Mouse (Mus musculus) limb, embryonic 10.5 days (tissue): ENCODE measurements around the gene Ccdc163. TPM values are rescaled to one million over a fixed set of nuclear protein-coding genes. Genes with fewer than 3 reads are reported as not detected.
"Not testable (repeated sequence)": the region's sequence is repeated elsewhere in the genome, so short reads cannot be mapped to it uniquely, and the experiment has no call there.

Experiments used
- DNase-seq: peaks from one replicate; pipeline ENCODE4 v3.0.0-alpha.2; 2017; ENCODE audit warnings: low spot score
- H3K27ac ChIP-seq: fragments of 300-500 bp; sonication (generic); 2 replicates; pipeline ENCODE4 v1.5.1; 2016; ENCODE audit warnings: mild to moderate bottlenecking
- H3K27me3 ChIP-seq: fragments of 300-500 bp; sonication (generic); 2 replicates; pipeline ENCODE4 v1.6.1; 2016; ENCODE audit warnings: low read depth, mild to moderate bottlenecking; ENCODE audit not compliant: poor library complexity, severe bottlenecking
- H3K36me3 ChIP-seq: fragments of 300-500 bp; sonication (generic); 2 replicates; pipeline ENCODE4 v1.6.1; 2016; ENCODE audit warnings: mild to moderate bottlenecking, moderate library complexity
- H3K4me1 ChIP-seq: fragments of 300-500 bp; sonication (generic); 2 replicates; pipeline ENCODE4 v1.6.1; 2016
- H3K4me3 ChIP-seq: fragments of 300-500 bp; sonication (generic); 2 replicates; pipeline ENCODE4 v1.5.1; 2016; ENCODE audit warnings: mild to moderate bottlenecking, moderate library complexity
- H3K9me3 ChIP-seq: fragments of 300-500 bp; sonication (generic); replicated peaks from 2 replicates; pipeline ENCODE4 v1.6.1; 2016; ENCODE audit warnings: mild to moderate bottlenecking
- WGBS: fragments of 180-500 bp; shearing (Covaris S2); methylation state at CpG from one replicate; pipeline ENCODE4 v1.1.7; 2016; 5-methylcytosine and 5-hydroxymethylcytosine counted together
- polyA plus RNA-seq: library from polyadenylated mRNA; unstranded; fragments of >200 nt; fragmentation: Nextera tagmentation; extraction: Ambion mirVana; gene quantifications from 2 replicates; pipeline ENCODE4 v1.2.1, GENCODE M21; 2016

The Ccdc163 gene
- 34.0 and 36.3 TPM in 2 replicates for polyA plus RNA-seq

DNA sequence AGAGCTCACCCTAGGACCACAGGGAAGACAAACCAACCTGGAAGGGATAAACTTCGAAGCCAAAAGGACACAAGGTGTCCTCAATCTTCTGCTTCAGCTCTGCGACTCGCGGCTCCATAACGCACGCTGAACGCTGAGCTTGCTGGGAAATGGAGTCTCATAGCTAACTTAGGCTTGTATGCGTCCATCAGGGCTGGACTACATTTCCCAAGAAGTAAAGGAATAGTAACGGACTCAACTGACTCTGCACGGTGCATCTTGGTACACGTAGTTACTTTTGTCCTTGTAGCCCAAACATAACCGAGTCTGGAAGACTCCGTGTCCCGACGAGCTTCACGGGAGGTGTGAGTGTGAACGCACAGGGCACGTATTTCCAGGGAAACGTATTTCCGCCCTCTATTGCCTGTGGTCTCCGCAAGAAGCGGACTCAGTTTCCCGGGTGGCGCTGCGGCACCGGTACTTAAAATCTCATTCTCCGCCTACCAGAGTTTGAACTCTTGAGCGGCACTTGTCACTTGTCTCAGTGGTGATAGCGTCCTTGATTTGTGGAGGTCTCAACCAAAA lies at the start of gene Ccdc163, which contains the start of gene Mmachc:
Gene Ccdc163, plus strand, starts transcription at position 309 of the 564 bp plus-strand sequence.
Gene Mmachc, minus strand, starts transcription at position 206 of the 564 bp plus-strand sequence.
- Histone ChIP-seq H3K36me3 (peaks cover 27% of the 10 kb centered on the region), H3K27me3 (no peaks in the 10 kb centered on the region), H3K9me3 (no peaks in the 10 kb centered on the region), H3K27ac (peak within 1 kb of the TSS; percentile 78), H3K4me1 (peaks cover 16% of the 10 kb centered on the region), H3K4me3 (peak within 1 kb of the TSS; percentile 65)
- DNase-seq = peak; percentile 85
- WGBS = under 1% methylated on average over 29 of the region's 29 CpGs

DNA sequence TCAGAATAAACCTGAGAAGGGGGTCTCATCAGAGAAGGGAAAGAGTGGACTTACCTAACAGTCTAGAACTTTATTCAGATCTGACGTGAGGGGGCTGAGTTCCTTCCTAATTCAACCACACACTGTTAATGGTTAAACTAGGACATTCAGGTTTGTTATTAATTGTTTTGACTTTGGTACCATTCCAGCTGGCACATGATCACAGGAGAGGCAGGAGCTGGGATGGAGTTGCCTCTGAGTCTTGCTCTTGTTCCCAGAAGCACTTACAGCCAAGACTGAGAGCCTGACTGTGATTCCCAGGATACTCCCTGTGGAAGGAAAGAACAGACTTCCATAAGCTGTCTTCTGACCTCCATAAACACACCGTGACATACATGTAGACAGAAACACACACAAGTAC lies 48.8 kb upstream of the Ccdc163 start:
- Histone ChIP-seq H3K27me3 (no peaks in the 10 kb centered on the region), H3K4me3 (no peak overlapping the region), H3K4me1 (0 out of 2 replicates have a peak, but pooled peaks cover 4% of the 10 kb centered on the region), H3K27ac (no peak overlapping the region), H3K9me3 (no peaks in the 10 kb centered on the region), H3K36me3 (no peaks in the 10 kb centered on the region)
- no peak for DNase-seq
- 84% methylated on average over 2 of the region's 2 CpGs for WGBS

GRCm38 (mm10) chr4:116659916-116660315 lies 48.4 kb upstream of the Ccdc163 start:
- not testable (repeated sequence) for DNase-seq, H3K36me3 ChIP-seq, H3K27me3 ChIP-seq, H3K4me1 ChIP-seq, H3K9me3 ChIP-seq, H3K27ac ChIP-seq, H3K4me3 ChIP-seq
- 88% methylated on average over 6 of the region's 6 CpGs for WGBS

DNA sequence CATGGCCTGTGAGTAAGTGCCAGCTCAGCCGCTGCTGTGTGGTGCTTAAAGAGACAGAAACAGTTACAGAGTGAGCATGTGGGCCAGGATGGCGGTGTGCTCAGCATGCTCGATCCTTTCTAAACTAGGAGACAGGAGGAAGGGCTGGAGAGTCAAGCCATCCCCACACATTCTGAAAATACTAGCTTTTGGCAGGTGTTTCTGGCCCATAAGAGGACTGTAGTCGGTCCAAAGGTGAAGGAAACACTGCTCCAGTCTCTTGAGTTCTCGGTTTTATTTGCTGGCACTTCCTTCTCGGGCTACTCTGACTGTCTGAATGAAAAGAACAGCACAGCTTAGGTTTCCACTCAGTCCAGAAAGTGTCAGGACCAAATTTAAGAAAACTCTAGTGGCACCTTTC lies 47.5 kb upstream of the Ccdc163 start:
- DNase-seq = no peak
- H3K4me3 ChIP-seq = no peak overlapping the region
- H3K4me1 ChIP-seq = 0 out of 2 replicates have a peak, but pooled peaks cover 1% of the 10 kb centered on the region
- WGBS = 81% methylated on average over 6 of the region's 6 CpGs
- no peaks in the 10 kb centered on the region for H3K36me3 ChIP-seq
- no peaks in the 10 kb centered on the region for H3K27me3 ChIP-seq
- H3K9me3 ChIP-seq = no peaks in the 10 kb centered on the region
- no peak overlapping the region for H3K27ac ChIP-seq

DNA sequence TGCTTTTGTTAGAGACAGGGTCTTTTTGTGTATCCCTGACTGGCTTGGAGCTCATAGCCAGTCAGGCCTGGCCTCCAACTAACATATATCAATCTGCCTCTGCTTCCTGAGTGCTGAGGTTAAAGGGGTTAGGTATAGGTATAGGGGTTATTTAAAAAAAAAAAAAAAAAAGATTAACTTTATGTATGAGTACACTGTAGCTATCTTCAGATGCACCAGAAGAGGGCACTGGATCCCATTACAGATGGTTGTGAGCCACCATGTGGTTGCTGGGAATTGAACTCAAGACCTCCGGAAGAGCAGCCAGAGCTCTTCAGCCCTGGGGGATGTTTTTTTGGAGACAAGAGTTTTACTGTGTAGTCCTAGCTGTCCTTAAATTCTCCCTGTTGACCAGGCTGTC lies 46.3 kb upstream of the Ccdc163 start:
- WGBS = 94% methylated on average over 1 of the region's 1 CpGs
- no peak for DNase-seq

GRCm38 (mm10) chr4:116666625-116667024 lies 41.7 kb upstream of the Ccdc163 start:
- no peak overlapping the region for H3K4me3 ChIP-seq
- H3K27me3 ChIP-seq = no peaks in the 10 kb centered on the region
- no peak overlapping the region for H3K27ac ChIP-seq
- no peaks in the 10 kb centered on the region for H3K36me3 ChIP-seq
- no peak for DNase-seq
- H3K9me3 ChIP-seq = no peaks in the 10 kb centered on the region
- 80% methylated on average over 4 of the region's 4 CpGs for WGBS
- no peaks in the 10 kb centered on the region for H3K4me1 ChIP-seq

More for the DNA sequence above, 46.3 kb upstream of the Ccdc163 start:
- Histone ChIP-seq H3K9me3 (no peaks in the 10 kb centered on the region), H3K4me1 (no peaks in the 10 kb centered on the region), H3K27ac (no peak overlapping the region), H3K4me3 (no peak overlapping the region), H3K36me3 (no peaks in the 10 kb centered on the region), H3K27me3 (no peaks in the 10 kb centered on the region)

- DNase-seq = no peak
- Histone ChIP-seq H3K9me3 (no peaks in the 10 kb centered on the region), H3K4me3 (no peak overlapping the region), H3K27me3 (no peaks in the 10 kb centered on the region), H3K36me3 (no peaks in the 10 kb centered on the region), H3K27ac (no peak overlapping the region), H3K4me1 (no peaks in the 10 kb centered on the region)
- WGBS = 72% methylated on average over 3 of the region's 3 CpGs
These were observed 40.2 kb upstream of the Ccdc163 start for GRCm38 (mm10) chr4:116668145-116668544.

- H3K4me1 ChIP-seq = no peaks in the 10 kb centered on the region
- H3K36me3 ChIP-seq = no peaks in the 10 kb centered on the region
- WGBS = 53% methylated on average over 2 of the region's 2 CpGs
- H3K27ac ChIP-seq = no peak overlapping the region
- no peak overlapping the region for H3K4me3 ChIP-seq
- no peak for DNase-seq
- no peaks in the 10 kb centered on the region for H3K27me3 ChIP-seq
- no peaks in the 10 kb centered on the region for H3K9me3 ChIP-seq
These were observed 39.0 kb upstream of the Ccdc163 start for GRCm38 (mm10) chr4:116669291-116669690.

DNA sequence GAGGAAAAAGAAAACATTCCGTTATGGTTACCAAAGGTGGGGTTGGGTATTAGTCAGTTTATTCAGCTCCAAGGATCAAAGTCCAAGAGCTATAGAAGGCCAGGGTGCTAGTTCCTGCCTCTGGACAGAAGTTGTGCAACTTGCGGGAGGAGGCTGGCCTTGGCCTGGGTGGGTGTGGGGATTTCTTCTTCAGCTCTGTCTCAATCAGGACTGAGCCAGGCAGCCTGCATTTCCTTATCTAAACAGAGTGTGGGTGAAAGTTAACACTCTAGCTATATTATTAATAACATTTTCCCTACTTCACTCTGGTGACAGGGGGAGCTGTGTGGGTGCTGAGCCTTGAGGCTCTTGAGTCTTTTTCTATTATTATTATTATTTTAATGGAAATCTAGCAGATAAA lies 35.5 kb upstream of the Ccdc163 start:
- WGBS = 73% methylated on average over 2 of the region's 2 CpGs
- H3K4me1 ChIP-seq = no peaks in the 10 kb centered on the region
- no peaks in the 10 kb centered on the region for H3K27me3 ChIP-seq
- no peaks in the 10 kb centered on the region for H3K36me3 ChIP-seq
- DNase-seq = no peak
- no peak overlapping the region for H3K4me3 ChIP-seq
- H3K9me3 ChIP-seq = no peaks in the 10 kb centered on the region
- H3K27ac ChIP-seq = no peak overlapping the region

DNA sequence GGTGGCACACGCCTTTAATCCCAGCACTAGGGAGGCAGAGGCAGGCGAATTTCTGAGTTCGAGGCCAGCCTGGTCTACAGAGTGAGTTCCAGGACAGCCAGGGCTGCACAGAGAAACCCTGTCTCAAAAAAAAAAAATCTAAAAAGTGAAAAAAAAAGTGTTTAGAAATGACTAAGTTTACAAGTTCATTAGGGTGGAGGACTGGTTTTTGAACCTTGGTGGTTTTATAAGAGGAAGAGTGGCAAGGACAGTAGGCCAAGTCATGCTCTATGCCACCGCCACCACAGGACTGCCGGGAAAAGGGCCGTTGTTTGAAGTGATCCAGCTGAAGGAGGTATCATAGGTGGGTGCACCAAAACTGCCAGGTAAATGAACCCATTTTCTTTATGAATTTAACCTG lies 33.5 kb upstream of the Ccdc163 start:
- H3K4me1 ChIP-seq, H3K36me3 ChIP-seq, DNase-seq, H3K9me3 ChIP-seq, H3K4me3 ChIP-seq, H3K27ac ChIP-seq, H3K27me3 ChIP-seq: not testable (repeated sequence)
- 91% methylated on average over 6 of the region's 6 CpGs for WGBS

DNA sequence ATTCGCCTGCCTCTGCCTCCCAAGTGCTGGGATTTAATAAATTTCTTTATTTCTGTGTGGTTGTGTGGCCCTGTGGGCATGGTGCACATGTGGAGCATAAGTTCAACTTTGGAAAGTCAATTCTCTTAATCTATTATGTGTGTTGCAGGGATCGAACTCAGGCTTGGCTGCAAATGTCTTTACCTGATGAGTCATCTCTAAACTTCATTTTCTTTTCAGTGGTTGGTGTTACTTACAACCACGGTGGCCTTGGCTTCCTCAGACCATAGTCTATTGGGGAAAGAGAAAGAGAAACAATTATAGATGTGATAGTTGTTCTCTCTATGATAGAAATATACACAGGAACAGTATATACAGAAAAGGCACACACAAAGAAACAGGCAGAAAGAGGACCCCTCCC lies 32.3 kb upstream of the Ccdc163 start:
- H3K36me3 ChIP-seq = no peaks in the 10 kb centered on the region
- H3K27me3 ChIP-seq = no peaks in the 10 kb centered on the region
- H3K4me3 ChIP-seq = no peak overlapping the region
- 94% methylated on average over 3 of the region's 3 CpGs for WGBS
- DNase-seq = no peak
- H3K4me1 ChIP-seq = no peaks in the 10 kb centered on the region
- no peak overlapping the region for H3K27ac ChIP-seq
- no peaks in the 10 kb centered on the region for H3K9me3 ChIP-seq

- Histone ChIP-seq H3K27ac (no peak overlapping the region), H3K4me3 (no peak overlapping the region), H3K9me3 (no peaks in the 10 kb centered on the region), H3K4me1 (no peaks in the 10 kb centered on the region), H3K27me3 (no peaks in the 10 kb centered on the region), H3K36me3 (no peaks in the 10 kb centered on the region)
- WGBS = 88% methylated on average over 1 of the region's 1 CpGs
- DNase-seq = no peak
These were observed 30.5 kb upstream of the Ccdc163 start for GRCm38 (mm10) chr4:116677808-116678207.

DNA sequence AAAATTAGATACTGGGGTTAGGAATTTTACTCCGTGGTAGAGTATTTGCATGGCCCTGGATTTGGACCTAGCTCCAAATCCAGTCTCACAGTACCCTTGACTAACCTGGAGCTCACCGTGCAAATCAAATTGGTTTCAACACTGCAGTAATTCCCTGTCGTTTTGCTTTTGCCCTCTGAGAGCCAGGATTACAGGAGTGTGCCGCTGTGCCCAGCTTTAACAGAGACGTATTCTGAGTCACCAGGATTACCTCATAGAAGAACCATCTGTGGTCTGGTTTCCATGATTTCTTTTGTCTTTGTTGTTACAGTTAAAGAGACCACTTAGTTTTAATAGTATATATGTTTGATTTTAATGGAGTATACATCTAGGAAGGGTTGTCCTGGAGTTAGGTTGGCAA lies 29.2 kb upstream of the Ccdc163 start:
- 79% methylated on average over 5 of the region's 5 CpGs for WGBS
- Histone ChIP-seq H3K4me3 (no peak overlapping the region), H3K9me3 (no peaks in the 10 kb centered on the region), H3K36me3 (no peaks in the 10 kb centered on the region), H3K4me1 (no peaks in the 10 kb centered on the region), H3K27ac (no peak overlapping the region), H3K27me3 (no peaks in the 10 kb centered on the region)
- no peak for DNase-seq

DNA sequence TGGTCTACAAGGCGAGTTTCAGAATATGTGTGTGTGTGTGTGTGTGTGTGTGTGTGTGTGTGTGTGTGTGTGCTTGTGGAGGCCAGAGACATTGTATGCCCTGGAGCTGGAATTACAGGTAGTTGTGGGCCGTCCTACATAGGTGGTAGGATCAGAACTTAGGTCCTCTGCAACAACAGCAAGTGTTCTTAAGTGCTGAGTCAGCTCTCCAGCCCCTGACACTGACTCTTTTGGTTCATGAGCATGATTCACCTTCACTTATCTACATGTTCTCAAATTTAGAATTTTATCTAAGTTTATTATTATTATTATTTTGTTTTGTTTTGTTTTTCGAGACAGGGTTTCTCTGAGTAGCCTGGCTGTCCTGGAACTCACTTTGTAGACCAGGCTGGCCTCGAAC lies 27.8 kb upstream of the Ccdc163 start:
- not testable (repeated sequence) for H3K27me3 ChIP-seq, H3K9me3 ChIP-seq, DNase-seq, H3K27ac ChIP-seq, H3K4me3 ChIP-seq, H3K4me1 ChIP-seq, H3K36me3 ChIP-seq
- 92% methylated on average over 4 of the region's 4 CpGs for WGBS
